ENCODE assay signal across 13 mouse cellular contexts in genomic region chr5:112217031-112217430, GRCm38 (mm10). TPM values are rescaled to one million over a fixed set of nuclear protein-coding genes. Genes with fewer than 3 reads are reported as not detected.
DNase-seq lines count a peak whose midpoint lies in the region; ATAC-seq and TF ChIP-seq lines count a peak whose summit lies in the region.
"Had no signal": no experiment of that assay in that cellular context is flagged by ENCODE, and none has a peak within 500 bp of the region (broad histone marks: within the 10 kb centered on the region; RNA-seq: fewer than 3 reads in every experiment).

No protein-coding gene starts in this region.

- H3K36me3 ChIP-seq in forebrain, embryonic 10.5 days (replicated peaks): peaks cover 44% of the 10 kb centered on the region
- peaks cover 41% of the 10 kb centered on the region for H3K36me3 ChIP-seq in forebrain, embryonic 14.5 days (ENCODE audit: control insufficient read depth, insufficient read depth, low read length)
- no peaks in the 10 kb centered on the region for H3K36me3 ChIP-seq in E14TG2a.4 (ENCODE audit: insufficient read depth, low read length)
- H3K36me3 ChIP-seq in forebrain, embryonic 13.5 days (ENCODE audit: poor library complexity, severe bottlenecking): peaks cover 51% of the 10 kb centered on the region
- H3K36me3 ChIP-seq in midbrain, embryonic 13.5 days: peaks cover 39% of the 10 kb centered on the region
- no peaks in the 10 kb centered on the region for H3K36me3 ChIP-seq in heart, embryonic 12.5 days
- H3K36me3 ChIP-seq: heart, embryonic 13.5 days had no signal

- H3K9me3 ChIP-seq in forebrain, embryonic 10.5 days: no peaks in the 10 kb centered on the region
- H3K9me3 ChIP-seq in forebrain, embryonic 14.5 days (replicated peaks; ENCODE audit: control insufficient read depth, low read length): no peaks in the 10 kb centered on the region
- peaks cover 16% of the 10 kb centered on the region for H3K9me3 ChIP-seq in E14TG2a.4 (ENCODE audit: low read length)
- H3K9me3 ChIP-seq in forebrain, embryonic 13.5 days (replicated peaks): no peaks in the 10 kb centered on the region
- H3K9me3 ChIP-seq in midbrain, embryonic 13.5 days: no peaks in the 10 kb centered on the region
- H3K9me3 ChIP-seq in heart, embryonic 12.5 days (replicated peaks): no peaks in the 10 kb centered on the region
- H3K9me3 ChIP-seq: heart, embryonic 13.5 days had no signal

- no peak overlapping the region for H3K4me2 ChIP-seq in forebrain, embryonic 14.5 days (ENCODE audit: low read length)
- no peak overlapping the region for H3K4me2 ChIP-seq in forebrain, embryonic 13.5 days
- no peak overlapping the region; the same call in 1 of the 2 replicates for H3K4me2 ChIP-seq in midbrain, embryonic 13.5 days (replicated peaks)
- H3K4me2 ChIP-seq in heart, embryonic 12.5 days: no peak overlapping the region
- H3K4me2 ChIP-seq: heart, embryonic 13.5 days had no signal

- H3K27ac ChIP-seq in forebrain, embryonic 10.5 days: peak overlapping the region; percentile 87
- H3K27ac ChIP-seq in forebrain, embryonic 14.5 days (ENCODE audit: low read depth, low read length): no peak overlapping the region; the same call in 1 of the 2 replicates
- peak overlapping the region; percentile 76 for H3K27ac ChIP-seq in forebrain, embryonic 13.5 days
- peak overlapping the region; percentile 92 for H3K27ac ChIP-seq in midbrain, embryonic 13.5 days
- no peak overlapping the region for H3K27ac ChIP-seq in heart, embryonic 12.5 days (ENCODE audit: poor library complexity, severe bottlenecking)
- H3K27ac ChIP-seq: heart, embryonic 13.5 days had no signal

- H3K4me1 ChIP-seq in forebrain, embryonic 10.5 days: peaks cover 95% of the 10 kb centered on the region
- peaks cover 32% of the 10 kb centered on the region for H3K4me1 ChIP-seq in forebrain, embryonic 14.5 days (ENCODE audit: control insufficient read depth, insufficient read depth, low read length)
- peaks cover 81% of the 10 kb centered on the region for H3K4me1 ChIP-seq in E14TG2a.4 (replicated peaks; ENCODE audit: low read depth, low read length)
- H3K4me1 ChIP-seq in forebrain, embryonic 13.5 days: peaks cover 93% of the 10 kb centered on the region
- peaks cover 95% of the 10 kb centered on the region for H3K4me1 ChIP-seq in midbrain, embryonic 13.5 days (replicated peaks)
- H3K4me1 ChIP-seq in heart, embryonic 12.5 days (replicated peaks): peaks cover 30% of the 10 kb centered on the region

- no peak for TF ChIP-seq CTCF in E14TG2a.4 (conservative IDR thresholded peaks at IDR 0.05; ENCODE audit: low read length)

- H3K9ac ChIP-seq in forebrain, embryonic 14.5 days (ENCODE audit: low read length): no peak overlapping the region
- H3K9ac ChIP-seq in forebrain, embryonic 13.5 days: peak overlapping the region; percentile 7; the same call in 1 of the 2 replicates
- H3K9ac ChIP-seq in midbrain, embryonic 13.5 days (replicated peaks): peak overlapping the region; percentile 37; the same call in 1 of the 2 replicates
- no peak overlapping the region for H3K9ac ChIP-seq in heart, embryonic 12.5 days
- H3K9ac ChIP-seq: heart, embryonic 13.5 days; liver, postnatal 0 days had no signal

- ATAC-seq in forebrain, embryonic 14.5 days: no peak
- no peak for ATAC-seq in forebrain, embryonic 13.5 days
- no peak for ATAC-seq in midbrain, embryonic 13.5 days
- ATAC-seq in heart, embryonic 12.5 days (ENCODE audit: insufficient number of reproducible peaks, low FRiP score): no peak
- ATAC-seq: liver, postnatal 0 days had no signal

- no peak overlapping the region for H3K4me3 ChIP-seq in forebrain, embryonic 10.5 days
- no peak overlapping the region for H3K4me3 ChIP-seq in forebrain, embryonic 14.5 days (ENCODE audit: low read depth, low read length)
- H3K4me3 ChIP-seq in E14TG2a.4 (replicated peaks; ENCODE audit: low read length): peak overlapping the region; percentile 67
- H3K4me3 ChIP-seq in forebrain, embryonic 13.5 days: no peak overlapping the region
- H3K4me3 ChIP-seq in midbrain, embryonic 13.5 days (replicated peaks): no peak overlapping the region
- no peak overlapping the region for H3K4me3 ChIP-seq in heart, embryonic 12.5 days
- H3K4me3 ChIP-seq: heart, embryonic 13.5 days had no signal

- no peaks in the 10 kb centered on the region for H3K27me3 ChIP-seq in forebrain, embryonic 10.5 days (ENCODE audit: poor library complexity, severe bottlenecking)
- H3K27me3 ChIP-seq in forebrain, embryonic 14.5 days (replicated peaks; ENCODE audit: control insufficient read depth, insufficient read depth, low read length): no peaks in the 10 kb centered on the region
- H3K27me3 ChIP-seq in E14TG2a.4 (ENCODE audit: insufficient read depth, low read length): peaks cover 15% of the 10 kb centered on the region; the same call in 1 of the 2 replicates
- H3K27me3 ChIP-seq in forebrain, embryonic 13.5 days: no peaks in the 10 kb centered on the region
- H3K27me3 ChIP-seq in midbrain, embryonic 13.5 days: no peaks in the 10 kb centered on the region
- H3K27me3 ChIP-seq in heart, embryonic 12.5 days (replicated peaks): peaks cover 63% of the 10 kb centered on the region

- no peak for DNase-seq in forebrain, embryonic 10.5 days (ENCODE audit: extremely low spot score, low spot score)
- no peak for DNase-seq in forebrain, embryonic 14.5 days (ENCODE audit: low spot score)
- DNase-seq in frontal cortex, adult 2 months (ENCODE audit: extremely low spot score in 1 of 2, low spot score in 1 of 2): no peak
- DNase-seq in cerebellum, postnatal 14 days: no peak
- DNase-seq: cerebellum, adult 9-11 months; kidney, postnatal 14 days; liver, postnatal 0 days; thymus, postnatal 36 days had no signal

- 47% methylated on average over 22 of the region's 22 CpGs for WGBS in forebrain, embryonic 10.5 days
- 47% methylated on average over 22 of the region's 22 CpGs for WGBS in forebrain, embryonic 14.5 days
- WGBS in forebrain, embryonic 13.5 days: 43% methylated on average over 22 of the region's 22 CpGs
- 39% methylated on average over 22 of the region's 22 CpGs for WGBS in midbrain, embryonic 13.5 days
- 50% methylated on average over 22 of the region's 22 CpGs for WGBS in heart, embryonic 12.5 days

RNA-seq across cellular contexts. Expression of gene Cryba4, which starts 35.3 kb away (rescaled TPM):
- polyA plus RNA-seq in forebrain, embryonic 10.5 days (2016; fragmentation: Nextera tagmentation; extraction: Ambion mirVana): 0.48 TPM in 1 of 2 replicates, not detected in the other
- polyA plus RNA-seq in forebrain, embryonic 14.5 days (2014; fragmentation: Nextera tagmentation; extraction: Ambion mirVana): 1.4 and 2.2 TPM in 2 replicates
- 0.42 and 1.6 TPM in 2 replicates for polyA plus RNA-seq in forebrain, embryonic 13.5 days (2015; fragmentation: Nextera tagmentation; extraction: Ambion mirVana)
- 1.6 and 1.7 TPM in 2 replicates for polyA plus RNA-seq in midbrain, embryonic 13.5 days (2015; fragmentation: Nextera tagmentation; extraction: Ambion mirVana)
- 1.4 and 1.9 TPM in 2 replicates for polyA plus RNA-seq in frontal cortex, adult 2 months (2012; rRNA removed)
- polyA plus RNA-seq in heart, embryonic 12.5 days (2016; fragmentation: Nextera tagmentation; extraction: Ambion mirVana): 0.57 and 0.64 TPM in 2 replicates

RNA-seq across cellular contexts. Expression of gene Crybb1, which starts 38.6 kb away (rescaled TPM):
- 0.30 TPM in 1 of 2 replicates, not detected in the other for polyA plus RNA-seq in forebrain, embryonic 10.5 days (2016; fragmentation: Nextera tagmentation; extraction: Ambion mirVana)
- polyA plus RNA-seq in forebrain, embryonic 14.5 days (2014; fragmentation: Nextera tagmentation; extraction: Ambion mirVana): 2.5 and 4.6 TPM in 2 replicates
- 2.1 TPM in 2 replicates for polyA plus RNA-seq in forebrain, embryonic 13.5 days (2015; fragmentation: Nextera tagmentation; extraction: Ambion mirVana)
- 2.7 and 3.3 TPM in 2 replicates for polyA plus RNA-seq in midbrain, embryonic 13.5 days (2015; fragmentation: Nextera tagmentation; extraction: Ambion mirVana)
- polyA plus RNA-seq in frontal cortex, adult 2 months (2012; rRNA removed): 6.6 and 7.2 TPM in 2 replicates
- 0.46 and 0.67 TPM in 2 replicates for polyA plus RNA-seq in heart, embryonic 12.5 days (2016; fragmentation: Nextera tagmentation; extraction: Ambion mirVana)

RNA-seq across cellular contexts. Expression of gene Tpst2, which starts 59.5 kb away (rescaled TPM):
- 36.7 and 37.7 TPM in 2 replicates for polyA plus RNA-seq in forebrain, embryonic 10.5 days (2016; fragmentation: Nextera tagmentation; extraction: Ambion mirVana)
- polyA plus RNA-seq in forebrain, embryonic 14.5 days (2014; fragmentation: Nextera tagmentation; extraction: Ambion mirVana): 29.5 and 30.6 TPM in 2 replicates
- 28.4 and 29.8 TPM in 2 replicates for polyA plus RNA-seq in forebrain, embryonic 13.5 days (2015; fragmentation: Nextera tagmentation; extraction: Ambion mirVana)
- polyA plus RNA-seq in midbrain, embryonic 13.5 days (2015; fragmentation: Nextera tagmentation; extraction: Ambion mirVana): 24.4 and 25.4 TPM in 2 replicates
- 36.6 and 40.7 TPM in 2 replicates for polyA plus RNA-seq in frontal cortex, adult 2 months (2012; rRNA removed)
- polyA plus RNA-seq in heart, embryonic 12.5 days (2016; fragmentation: Nextera tagmentation; extraction: Ambion mirVana): 34.4 and 36.4 TPM in 2 replicates

Comparison
In these comparisons a context has a peak if more than half of its experiments do, and no peak if none do; other contexts are left out.
1. H3K27ac ChIP-seq: peak in forebrain, embryonic 10.5 days (single experiment), forebrain, embryonic 13.5 days (single experiment) and midbrain, embryonic 13.5 days (single experiment); none in forebrain, embryonic 14.5 days (single experiment) and heart, embryonic 12.5 days (single experiment).
2. H3K9ac ChIP-seq: peak in forebrain, embryonic 13.5 days (single experiment) and midbrain, embryonic 13.5 days (single experiment); none in forebrain, embryonic 14.5 days (single experiment) and heart, embryonic 12.5 days (single experiment).